Mouse (Mus musculus) retina, embryonic 14.5 days (tissue): ENCODE data around the gene 4932438H23Rik.

Experiments used
- DNase-seq: peaks from one replicate; pipeline ENCODE4 v3.0.0-alpha.2; 2015; ENCODE audit warnings: low spot score

4932438H23Rik gene

GRCm38 (mm10) chr16:91095022-91095421 lies at the start of gene 4932438H23Rik:
Gene 4932438H23Rik, minus strand, starts transcription at chr16:91095122.
- DNase-seq: no peak

DNA sequence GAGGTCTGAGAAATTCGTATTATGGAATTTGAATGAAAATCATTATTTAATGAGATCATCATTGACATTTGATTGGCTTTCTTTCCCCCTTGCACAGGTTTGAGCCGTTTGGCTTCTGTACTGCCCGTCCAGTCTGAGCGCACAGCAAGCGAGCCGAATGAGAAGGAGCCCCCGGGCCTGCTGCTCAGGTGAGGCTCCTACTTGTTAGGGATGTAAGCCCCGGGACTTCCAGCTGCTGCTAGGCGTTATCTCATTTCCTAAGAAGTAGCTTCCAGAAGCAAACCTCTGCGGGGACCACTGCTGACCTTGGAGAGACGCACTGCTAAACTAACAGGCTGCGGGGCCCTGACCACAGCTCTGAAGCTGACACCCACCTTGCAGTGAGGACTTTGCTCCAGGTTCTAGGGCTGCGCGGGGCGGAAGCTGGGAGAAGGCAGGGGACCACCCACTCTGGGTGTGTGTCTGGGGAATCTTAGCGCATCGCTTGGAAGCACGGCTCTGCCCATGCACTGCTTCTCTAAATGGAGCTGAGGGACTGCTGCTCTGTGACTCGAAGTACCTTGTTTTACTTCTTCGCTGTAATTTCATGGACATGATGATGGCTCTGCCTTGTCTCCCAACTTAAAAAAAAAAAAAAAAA lies 46.2 kb upstream of the 4932438H23Rik start:
- peak; percentile 58 for DNase-seq

DNA sequence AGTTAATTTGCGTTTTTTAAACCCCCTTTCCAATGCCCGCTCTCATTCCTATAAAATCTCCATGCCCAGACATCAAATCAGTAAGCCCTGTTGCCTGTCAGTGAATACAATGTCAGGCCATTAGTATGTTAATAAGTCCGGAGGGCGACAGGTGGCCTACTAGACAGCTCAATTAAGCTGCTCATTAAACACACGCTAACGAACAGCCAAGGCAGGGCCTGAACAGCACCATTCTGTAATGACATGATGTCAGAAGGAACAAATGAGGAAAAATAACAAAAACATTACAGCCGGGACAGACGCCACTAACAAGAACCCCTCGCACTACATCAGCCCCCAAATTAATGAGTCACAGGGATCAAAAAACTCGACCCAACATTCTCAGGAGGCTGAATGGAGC lies 45.5 kb upstream of the 4932438H23Rik start:
- DNase-seq: peak; percentile 86

GRCm38 (mm10) chr16:91140056-91140455 lies 45.1 kb upstream of the 4932438H23Rik start:
- DNase-seq: peak; percentile 63

DNA sequence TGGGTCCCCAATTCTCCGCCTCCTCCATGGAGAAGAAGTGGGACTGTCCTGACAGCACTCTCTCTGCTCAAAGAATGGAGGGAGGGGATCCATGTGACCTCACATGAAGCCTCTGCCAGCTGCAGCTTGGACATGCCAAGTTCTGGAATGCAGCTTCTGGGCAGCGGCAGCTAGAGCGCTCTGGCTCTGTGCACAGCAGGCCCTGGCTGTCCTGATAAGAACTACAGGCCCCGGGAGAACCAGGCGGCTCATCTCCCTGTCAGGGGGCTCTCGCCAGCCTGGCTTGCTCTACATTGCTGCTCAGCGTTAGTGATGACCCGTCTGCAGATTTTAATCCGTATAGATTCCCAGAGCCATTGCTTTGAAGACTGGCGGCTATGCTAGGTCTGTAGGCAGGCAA lies 44.6 kb upstream of the 4932438H23Rik start:
- DNase-seq: peak; percentile 67

DNA sequence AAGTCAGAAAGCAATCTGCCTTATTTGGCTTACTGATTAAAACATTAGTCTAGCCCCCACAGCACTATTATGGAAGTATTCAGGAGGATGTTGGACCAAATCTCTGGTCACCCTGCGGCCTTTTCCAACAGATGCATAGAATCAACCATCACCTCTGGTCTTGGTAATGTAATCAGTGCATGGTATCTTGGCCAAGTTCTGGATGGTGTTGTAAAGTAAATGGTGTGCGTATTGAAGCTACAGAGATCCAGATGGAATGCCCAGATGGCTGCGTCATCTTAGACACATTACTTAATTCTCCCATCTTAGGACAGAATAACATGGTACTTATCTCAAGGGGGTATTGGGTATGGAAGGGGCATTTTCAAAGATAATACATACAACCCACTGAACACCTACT lies 43.8 kb upstream of the 4932438H23Rik start:
- no peak for DNase-seq

DNA sequence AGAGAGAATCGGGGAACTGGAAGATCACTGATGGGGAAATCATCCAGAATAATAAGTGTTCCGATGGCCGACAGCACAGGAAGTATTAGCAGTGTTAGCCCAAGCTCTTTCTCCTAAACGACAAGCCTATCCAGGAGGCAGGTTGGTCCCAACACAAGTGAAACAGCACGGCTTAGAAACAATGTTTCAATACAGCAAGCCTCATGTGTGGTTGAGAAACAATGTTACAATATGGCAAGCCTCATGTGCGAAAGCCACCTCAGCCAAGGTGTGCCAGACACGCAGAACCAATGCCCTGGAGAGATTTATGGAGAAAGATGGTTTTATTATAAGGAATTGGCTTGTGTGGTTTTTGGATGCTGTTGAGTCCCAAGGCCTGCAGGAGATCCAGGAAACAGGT lies 43.2 kb upstream of the 4932438H23Rik start:
- no peak for DNase-seq

DNA sequence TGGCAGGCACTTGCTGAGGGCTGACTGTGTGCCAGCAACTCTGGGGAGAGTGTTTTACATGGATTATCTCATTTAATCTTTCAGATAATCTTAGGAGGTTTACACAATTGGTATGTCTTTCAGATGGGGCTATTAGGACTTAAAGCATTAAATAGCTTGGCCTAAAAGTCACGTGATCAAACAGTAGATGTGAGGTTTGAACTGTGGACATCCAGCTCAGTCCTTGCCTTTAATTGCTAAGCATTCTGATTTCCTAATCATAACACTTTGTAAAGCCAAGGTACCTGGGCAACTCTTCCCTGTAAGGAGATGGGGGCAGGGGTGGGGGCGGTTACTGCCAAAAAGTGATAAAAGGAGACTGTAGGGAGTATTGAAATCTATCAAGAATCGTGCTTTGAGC lies 41.7 kb upstream of the 4932438H23Rik start:
- no peak for DNase-seq

GRCm38 (mm10) chr16:91129916-91130315 lies 35.0 kb upstream of the 4932438H23Rik start:
- no peak for DNase-seq

DNA sequence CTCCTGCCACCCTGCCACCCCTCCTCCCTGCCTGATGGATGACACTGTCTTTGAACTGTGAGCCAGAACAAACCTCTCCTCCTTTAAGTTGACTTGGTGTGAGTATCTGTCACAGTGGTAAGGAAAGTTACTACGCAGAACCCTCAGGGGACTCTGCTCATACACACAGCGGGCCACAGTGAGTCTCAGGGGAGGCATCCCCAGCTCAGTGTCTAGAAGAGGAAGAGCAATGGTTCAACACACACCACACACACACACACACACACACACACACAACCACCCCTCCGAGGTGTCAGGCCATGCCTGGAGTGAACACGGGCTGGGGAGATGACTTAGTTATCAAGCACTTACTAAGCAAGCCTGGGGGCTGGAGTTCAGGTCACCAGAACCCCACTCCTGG lies 33.5 kb upstream of the 4932438H23Rik start:
- DNase-seq: no peak

GRCm38 (mm10) chr16:91126734-91127524 lies 32.0 kb upstream of the 4932438H23Rik start:
- DNase-seq: no peak

DNA sequence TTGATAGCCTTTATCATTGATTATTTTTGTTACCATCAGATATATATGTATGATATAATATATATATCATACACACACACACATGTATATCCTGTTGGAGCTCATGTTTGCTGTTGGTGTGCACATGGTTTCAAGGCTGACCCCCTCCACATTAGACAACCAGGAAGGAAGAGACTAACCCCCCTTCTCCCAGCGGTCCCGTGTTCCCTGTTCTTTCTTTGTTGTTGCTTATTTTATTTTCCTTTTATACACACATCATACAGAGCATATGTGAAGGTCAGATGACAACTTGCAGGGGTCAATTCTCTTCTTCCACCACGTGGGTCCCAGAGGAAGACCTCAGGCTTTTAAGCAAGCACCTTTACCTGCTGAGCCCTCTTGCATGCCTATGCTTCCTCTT lies 29.3 kb upstream of the 4932438H23Rik start:
- DNase-seq: no peak

DNA sequence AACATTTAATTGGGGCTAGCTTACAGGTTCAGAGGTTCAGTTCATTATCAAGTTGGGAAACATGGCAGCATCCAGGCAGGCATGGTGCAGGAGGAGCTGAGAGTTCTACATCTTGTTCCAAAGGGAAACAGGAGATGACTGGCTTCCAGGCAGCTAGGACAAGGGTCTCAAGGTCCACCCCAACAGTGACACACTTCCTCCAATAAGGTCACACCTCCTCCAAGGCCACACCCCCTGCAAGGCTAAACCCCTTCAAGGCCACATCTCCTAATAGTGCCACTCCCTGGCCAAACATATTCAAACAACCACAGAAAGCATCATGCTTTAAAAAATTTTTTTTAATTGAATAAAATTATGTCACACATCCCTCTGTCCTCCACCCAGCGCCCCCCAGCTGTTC lies 28.9 kb upstream of the 4932438H23Rik start:
- no peak for DNase-seq

- DNase-seq: peak; percentile 49
Measured at GRCm38 (mm10) chr16:91119879-91120278, 25.0 kb upstream of the 4932438H23Rik start.

- no peak for DNase-seq
Measured at GRCm38 (mm10) chr16:91116696-91117095, 21.8 kb upstream of the 4932438H23Rik start.

DNA sequence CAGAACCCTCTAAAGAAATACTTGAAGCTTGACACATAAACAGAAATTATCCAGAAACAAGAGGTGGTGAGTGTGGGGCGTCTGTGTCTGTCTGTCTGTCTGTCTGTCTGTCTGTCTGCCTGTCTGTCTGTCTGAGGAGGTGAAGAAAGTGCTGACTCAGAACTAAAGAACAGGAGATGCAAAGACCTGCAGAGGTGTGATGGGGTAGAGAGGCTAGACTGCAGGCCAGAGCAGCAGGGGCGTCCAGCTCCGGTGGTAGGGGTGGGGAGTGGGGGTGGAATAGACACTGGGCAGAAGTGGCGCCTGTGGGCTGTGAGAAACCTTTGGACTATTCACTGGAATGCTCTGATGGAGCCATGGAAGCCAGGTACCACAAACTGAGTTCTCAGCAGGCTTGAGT lies 21.1 kb upstream of the 4932438H23Rik start:
- DNase-seq: no peak

GRCm38 (mm10) chr16:91110999-91111535 lies 16.1 kb upstream of the 4932438H23Rik start:
- DNase-seq: no peak

- DNase-seq: no peak
Measured at GRCm38 (mm10) chr16:91107608-91108007, 12.7 kb upstream of the 4932438H23Rik start.

- DNase-seq: peak; percentile 43
Measured at GRCm38 (mm10) chr16:91105481-91106051, 10.6 kb upstream of the 4932438H23Rik start.

DNA sequence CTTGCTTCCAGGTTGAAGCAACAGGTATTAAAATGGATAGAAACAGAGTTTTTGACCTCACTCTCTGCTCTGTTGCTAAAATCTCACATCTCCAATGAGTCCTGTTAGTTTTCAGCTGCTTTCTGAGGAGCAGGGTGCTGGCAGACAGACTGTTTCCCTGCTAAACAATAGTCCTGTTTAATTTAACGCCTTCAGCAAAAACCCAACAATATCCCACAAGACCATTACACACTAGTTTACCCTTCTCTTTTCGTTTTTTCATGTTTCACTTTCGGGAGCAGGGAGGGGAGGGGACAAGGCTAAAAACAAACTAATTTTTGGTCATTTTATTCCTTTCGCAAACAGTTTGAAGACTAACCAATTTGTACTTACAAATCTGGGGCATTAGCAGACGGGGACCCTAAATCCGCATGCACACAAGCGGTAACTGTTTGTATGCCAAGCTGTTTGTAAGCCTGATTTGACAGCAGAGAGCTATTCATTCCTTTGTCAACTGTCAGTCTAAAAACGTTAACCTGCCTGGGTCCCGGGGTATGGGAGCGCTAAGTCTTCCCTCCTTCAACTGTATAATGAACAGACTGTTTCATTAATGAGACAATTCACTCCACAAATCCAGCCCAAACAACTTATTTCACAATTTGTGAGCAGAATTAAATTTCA lies 10.0 kb upstream of the 4932438H23Rik start:
- DNase-seq: no peak

DNA sequence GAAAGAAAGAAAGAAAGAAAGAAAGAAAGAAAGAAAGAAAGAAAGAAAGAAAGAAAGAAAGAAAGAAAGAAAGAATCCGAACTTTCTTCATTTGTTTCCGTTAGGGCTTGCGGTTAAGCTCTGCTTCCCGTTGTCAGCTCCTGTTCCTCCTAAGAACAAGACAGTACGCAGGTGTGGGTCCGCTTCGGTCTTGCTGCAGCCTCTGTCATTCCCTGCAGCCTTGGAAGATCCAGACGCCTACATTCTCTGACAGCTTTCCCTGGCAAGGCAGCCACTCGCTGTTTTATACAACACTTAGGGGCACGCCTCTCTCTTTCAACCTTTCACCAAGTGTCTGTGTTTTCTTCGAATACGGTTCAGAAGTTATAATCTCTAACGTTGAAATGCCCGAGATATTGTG lies 8.5 kb upstream of the 4932438H23Rik start:
- DNase-seq: no peak

GRCm38 (mm10) chr16:91100484-91100883 lies 5.6 kb upstream of the 4932438H23Rik start:
- no peak for DNase-seq
